Mouse (Mus musculus): Measurements from ENCODE around the gene Ccdc107. TPM values are rescaled to one million over a fixed set of nuclear protein-coding genes. Genes with fewer than 3 reads are reported as not detected.

Ccdc107 gene
- total and polyA plus RNA-seq, 2 experiments, result 221 to 260 TPM

DNA sequence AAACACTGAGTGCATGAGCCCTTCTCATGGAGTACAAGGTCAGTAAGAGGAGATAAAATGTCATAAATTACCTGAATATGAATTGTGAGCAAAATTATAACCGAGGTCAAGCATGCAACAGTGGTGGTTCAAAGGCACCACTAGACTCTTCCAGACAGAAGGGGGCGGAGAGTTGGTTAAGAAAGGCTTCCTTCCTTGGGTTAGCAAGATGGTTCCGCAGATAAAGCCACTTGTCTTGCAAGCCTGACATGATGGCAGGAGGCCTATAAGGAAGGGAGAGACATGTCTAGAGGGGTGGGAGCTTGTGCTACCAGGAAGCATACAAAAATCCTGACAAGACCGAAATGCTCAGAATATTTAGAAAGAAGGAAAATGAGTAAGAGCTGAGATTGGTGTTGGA is 11.6 kb downstream of the Ccdc107 start:
- H3K36me3 ChIP-seq (ENCODE audit: control insufficient read depth, insufficient read depth, low read length), result no peaks in the 10 kb centered on the region
- H3K4me3 ChIP-seq (ENCODE audit: insufficient read depth, low read depth, low read length), result no peak overlapping the region
- no peaks in the 10 kb centered on the region for H3K79me2 ChIP-seq (ENCODE audit: control insufficient read depth, insufficient read depth, low read length)
- WGBS, result 78% methylated on average over 4 of the region's 4 CpGs
- H3K27ac ChIP-seq (replicated peaks; ENCODE audit: insufficient read depth, low read depth, low read length), result no peak overlapping the region
- peaks cover 5% of the 10 kb centered on the region for H3K4me1 ChIP-seq (ENCODE audit: control insufficient read depth, insufficient read depth, low read length)
- TF ChIP-seq CTCF (IDR thresholded peaks at IDR 0.05; ENCODE audit: low read depth, low read length), result no peak
- no peak for TF ChIP-seq POLR2A (IDR thresholded peaks at IDR 0.05; ENCODE audit: extremely low read depth, insufficient read depth, low read length)
- no peak overlapping the region for H3K9ac ChIP-seq (ENCODE audit: low read depth, low read length)
- DNase-seq (ENCODE audit: extremely low read depth, low read depth, low spot score), result no peak
- H3K27me3 ChIP-seq (ENCODE audit: control insufficient read depth, insufficient read depth, low read length), result no peaks in the 10 kb centered on the region

DNA sequence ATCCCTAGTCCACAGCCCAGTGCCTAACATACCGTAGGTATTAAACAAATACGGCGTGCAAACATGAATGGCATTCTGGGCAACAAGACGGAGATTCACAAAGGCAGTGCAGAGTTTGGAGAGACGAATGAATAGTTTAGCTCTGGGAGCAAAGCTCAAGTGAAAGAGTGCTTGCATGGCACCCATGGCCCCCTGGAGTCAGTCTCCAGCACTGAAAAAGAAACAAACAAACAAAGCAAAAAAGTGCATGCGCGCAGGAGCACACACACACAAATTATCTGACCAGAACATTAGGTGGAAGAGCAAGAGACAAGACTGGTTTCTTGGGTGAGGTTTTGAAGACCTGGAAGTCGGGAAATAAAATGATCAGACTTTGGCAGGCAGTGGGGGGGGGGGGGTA is 13.4 kb downstream of the Ccdc107 start:
- WGBS, result 87% methylated on average over 8 of the region's 8 CpGs
- H3K27me3 ChIP-seq (ENCODE audit: control insufficient read depth, insufficient read depth, low read length), result no peaks in the 10 kb centered on the region
- no peak for DNase-seq (ENCODE audit: extremely low read depth, low read depth, low spot score)
- H3K36me3 ChIP-seq (ENCODE audit: control insufficient read depth, insufficient read depth, low read length), result no peaks in the 10 kb centered on the region
- no peaks in the 10 kb centered on the region for H3K79me2 ChIP-seq (ENCODE audit: control insufficient read depth, insufficient read depth, low read length)
- no peaks in the 10 kb centered on the region; the same call in none of the 2 replicates for H3K4me1 ChIP-seq (ENCODE audit: control insufficient read depth, insufficient read depth, low read length)
- no peak overlapping the region for H3K9ac ChIP-seq (ENCODE audit: low read depth, low read length)
- H3K27ac ChIP-seq (replicated peaks; ENCODE audit: insufficient read depth, low read depth, low read length), result no peak overlapping the region
- TF ChIP-seq POLR2A (IDR thresholded peaks at IDR 0.05; ENCODE audit: extremely low read depth, insufficient read depth, low read length), result no peak
- TF ChIP-seq CTCF (IDR thresholded peaks at IDR 0.05; ENCODE audit: low read depth, low read length), result no peak
- H3K4me3 ChIP-seq (ENCODE audit: insufficient read depth, low read depth, low read length), result no peak overlapping the region

DNA sequence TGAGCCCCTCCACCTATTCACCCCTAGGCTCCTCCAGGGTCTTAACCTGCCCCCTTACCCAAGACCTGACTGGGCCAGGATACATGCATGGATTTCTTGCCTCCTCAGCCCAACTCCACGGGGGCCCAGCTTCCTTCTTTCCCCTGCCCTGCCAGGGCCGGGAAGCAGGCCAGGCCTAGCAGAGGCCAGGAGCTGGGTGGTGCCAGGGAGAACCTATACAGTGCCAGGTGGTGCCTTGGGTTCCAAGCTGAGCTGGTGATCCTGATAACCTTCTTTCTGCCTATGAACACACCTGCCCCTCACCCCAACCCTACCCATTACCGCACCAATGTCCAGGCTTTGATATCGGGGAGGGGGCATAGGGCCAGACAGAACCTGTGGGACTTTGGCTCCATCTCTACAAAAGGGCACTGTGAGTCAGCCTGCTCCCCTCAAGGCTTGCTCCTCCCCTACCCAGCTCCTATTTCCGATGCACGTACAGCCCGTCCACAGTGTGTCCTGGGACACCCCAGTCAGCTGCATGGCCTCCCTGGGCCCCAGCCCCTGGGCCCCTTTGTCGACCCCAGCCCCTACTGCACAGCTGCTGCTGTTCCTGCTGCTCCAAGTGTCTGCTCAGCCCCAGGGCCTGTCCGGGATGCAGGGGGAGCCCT is 14.0 kb downstream of the Ccdc107 start, which contains the start of gene Car9:
Gene Car9 (plus strand): TSS at position 431 of the 650 bp plus-strand sequence.
- Histone ChIP-seq H3K4me3 (ENCODE audit: insufficient read depth, low read depth, low read length) (no peak within 1 kb of the TSS), H3K4me1 (ENCODE audit: control insufficient read depth, insufficient read depth, low read length) (no peaks in the 10 kb centered on the region; the same call in none of the 2 replicates), H3K36me3 (ENCODE audit: control insufficient read depth, insufficient read depth, low read length) (no peaks in the 10 kb centered on the region), H3K79me2 (ENCODE audit: control insufficient read depth, insufficient read depth, low read length) (no peaks in the 10 kb centered on the region), H3K9ac (ENCODE audit: low read depth, low read length) (no peak within 1 kb of the TSS), H3K27ac (replicated peaks; ENCODE audit: insufficient read depth, low read depth, low read length) (no peak within 1 kb of the TSS), H3K27me3 (ENCODE audit: control insufficient read depth, insufficient read depth, low read length) (no peaks in the 10 kb centered on the region)
- DNase-seq (ENCODE audit: extremely low read depth, low read depth, low spot score), result no peak
- TF ChIP-seq CTCF (IDR thresholded peaks at IDR 0.05; ENCODE audit: low read depth, low read length), result no peak
- no peak for TF ChIP-seq POLR2A (IDR thresholded peaks at IDR 0.05; ENCODE audit: extremely low read depth, insufficient read depth, low read length)
- 80% methylated on average over 9 of the region's 9 CpGs for WGBS

DNA sequence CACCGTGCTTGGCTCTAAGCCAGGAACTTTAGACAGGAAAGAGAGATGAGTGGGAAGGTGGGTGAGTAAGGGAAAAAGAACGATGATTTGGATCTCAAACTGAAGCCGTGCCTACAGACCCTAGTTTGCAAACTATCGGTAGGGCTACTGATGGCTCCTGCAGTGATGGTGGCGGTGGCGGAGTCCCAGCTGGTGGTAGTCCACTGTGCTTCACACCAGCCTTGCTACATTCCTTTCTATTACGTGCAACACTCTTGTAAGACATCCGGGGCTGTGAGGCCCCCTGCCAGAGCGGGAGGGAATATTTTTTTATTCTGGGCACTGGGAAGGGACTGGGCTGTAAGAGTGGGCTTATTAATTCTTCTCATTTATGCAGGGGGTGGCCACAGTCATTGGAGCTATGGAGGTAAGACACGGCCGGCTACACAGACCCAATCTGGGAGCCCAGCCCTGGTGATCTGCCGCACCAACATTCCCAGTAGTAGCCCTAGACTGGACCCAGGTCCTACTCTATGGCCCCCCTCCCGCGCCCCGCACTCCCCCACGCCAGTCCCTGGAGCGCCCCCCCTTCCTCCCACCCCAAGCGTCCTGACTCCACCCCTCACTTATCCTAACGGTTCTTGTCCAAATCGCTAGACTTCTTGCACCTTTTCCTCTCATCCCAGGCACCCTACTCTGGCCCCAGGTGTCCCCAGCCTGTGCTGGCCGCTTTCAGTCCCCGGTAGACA is 15.4 kb downstream of the Ccdc107 start:
- no peaks in the 10 kb centered on the region; the same call in none of the 2 replicates for H3K4me1 ChIP-seq (ENCODE audit: control insufficient read depth, insufficient read depth, low read length)
- H3K36me3 ChIP-seq (ENCODE audit: control insufficient read depth, insufficient read depth, low read length), result no peaks in the 10 kb centered on the region
- no peak for DNase-seq (ENCODE audit: extremely low read depth, low read depth, low spot score)
- no peak overlapping the region for H3K27ac ChIP-seq (replicated peaks; ENCODE audit: insufficient read depth, low read depth, low read length)
- H3K4me3 ChIP-seq (ENCODE audit: insufficient read depth, low read depth, low read length), result peak overlapping the region; percentile 61
- peak overlapping the region; percentile 63 for H3K9ac ChIP-seq (ENCODE audit: low read depth, low read length)
- no peak for TF ChIP-seq POLR2A (IDR thresholded peaks at IDR 0.05; ENCODE audit: extremely low read depth, insufficient read depth, low read length)
- H3K27me3 ChIP-seq (ENCODE audit: control insufficient read depth, insufficient read depth, low read length), result no peaks in the 10 kb centered on the region
- 10% methylated on average over 21 of the region's 22 CpGs for WGBS
- H3K79me2 ChIP-seq (ENCODE audit: control insufficient read depth, insufficient read depth, low read length), result no peaks in the 10 kb centered on the region

DNA sequence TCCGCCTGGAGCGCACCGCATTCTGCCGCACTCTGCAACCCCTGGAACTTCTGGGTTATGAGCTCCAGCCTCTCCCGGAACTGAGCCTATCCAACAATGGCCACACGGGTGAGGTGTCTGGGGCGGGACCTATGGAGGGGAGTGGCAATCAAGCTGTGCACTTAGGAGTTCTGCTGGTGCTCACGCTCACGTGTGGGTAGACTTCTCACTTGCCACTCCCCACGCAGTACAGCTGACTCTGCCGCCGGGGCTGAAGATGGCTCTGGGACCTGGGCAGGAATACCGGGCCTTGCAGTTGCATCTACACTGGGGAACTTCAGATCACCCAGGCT is 15.9 kb downstream of the Ccdc107 start:
- peak overlapping the region; percentile 63 for H3K9ac ChIP-seq (ENCODE audit: low read depth, low read length)
- no peaks in the 10 kb centered on the region for H3K79me2 ChIP-seq (ENCODE audit: control insufficient read depth, insufficient read depth, low read length)
- no peaks in the 10 kb centered on the region; the same call in 1 of the 2 replicates for H3K4me1 ChIP-seq (ENCODE audit: control insufficient read depth, insufficient read depth, low read length)
- no peak overlapping the region for H3K27ac ChIP-seq (replicated peaks; ENCODE audit: insufficient read depth, low read depth, low read length)
- H3K4me3 ChIP-seq (ENCODE audit: insufficient read depth, low read depth, low read length), result peak overlapping the region; percentile 61
- H3K27me3 ChIP-seq (ENCODE audit: control insufficient read depth, insufficient read depth, low read length), result no peaks in the 10 kb centered on the region
- peak; percentile 70 for DNase-seq (ENCODE audit: extremely low read depth, low read depth, low spot score)
- no peaks in the 10 kb centered on the region for H3K36me3 ChIP-seq (ENCODE audit: control insufficient read depth, insufficient read depth, low read length)
- 10% methylated on average over 13 of the region's 13 CpGs for WGBS
- TF ChIP-seq POLR2A (IDR thresholded peaks at IDR 0.05; ENCODE audit: extremely low read depth, insufficient read depth, low read length) (no peak), CTCF (IDR thresholded peaks at IDR 0.05; ENCODE audit: low read depth, low read length) (no peak)

DNA sequence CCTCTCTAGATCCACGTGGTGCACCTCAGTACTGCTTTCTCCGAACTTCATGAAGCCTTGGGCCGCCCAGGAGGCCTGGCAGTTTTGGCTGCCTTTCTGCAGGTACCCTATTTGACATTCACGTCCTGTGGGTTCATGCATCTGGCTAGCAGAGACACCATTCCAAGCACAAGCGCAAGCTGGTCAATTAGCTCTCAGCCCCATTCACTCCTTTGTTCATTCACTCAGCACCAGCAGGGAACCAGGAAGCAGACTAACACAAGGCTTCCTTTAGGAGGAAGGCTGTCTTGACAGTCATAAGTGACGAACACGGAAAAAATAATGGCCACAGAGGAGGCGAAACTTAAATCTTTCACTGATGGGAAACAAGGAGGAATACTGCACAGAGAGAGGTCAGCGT is 16.4 kb downstream of the Ccdc107 start:
- no peaks in the 10 kb centered on the region for H3K36me3 ChIP-seq (ENCODE audit: control insufficient read depth, insufficient read depth, low read length)
- no peaks in the 10 kb centered on the region for H3K27me3 ChIP-seq (ENCODE audit: control insufficient read depth, insufficient read depth, low read length)
- no peak overlapping the region for H3K27ac ChIP-seq (replicated peaks; ENCODE audit: insufficient read depth, low read depth, low read length)
- no peaks in the 10 kb centered on the region for H3K79me2 ChIP-seq (ENCODE audit: control insufficient read depth, insufficient read depth, low read length)
- DNase-seq (ENCODE audit: extremely low read depth, low read depth, low spot score), result no peak
- no peaks in the 10 kb centered on the region; the same call in 1 of the 2 replicates for H3K4me1 ChIP-seq (ENCODE audit: control insufficient read depth, insufficient read depth, low read length)
- no peak overlapping the region for H3K4me3 ChIP-seq (ENCODE audit: insufficient read depth, low read depth, low read length)
- WGBS, result 75% methylated on average over 9 of the region's 9 CpGs
- TF ChIP-seq POLR2A (IDR thresholded peaks at IDR 0.05; ENCODE audit: extremely low read depth, insufficient read depth, low read length) (no peak), CTCF (IDR thresholded peaks at IDR 0.05; ENCODE audit: low read depth, low read length) (no peak)
- no peak overlapping the region for H3K9ac ChIP-seq (ENCODE audit: low read depth, low read length)
